Mouse (Mus musculus) cerebellum, adult 18-20 months (tissue): ENCODE measurements around the gene Rpl22.
A peak's percentile ranks its signal among the peaks of the same experiment; 100 is the strongest.

ENCODE experiments used
- DNase-seq, 2 experiments: peaks; one replicate each; pipeline ENCODE4 v3.0.0; 2021

Gene Rpl22

DNA sequence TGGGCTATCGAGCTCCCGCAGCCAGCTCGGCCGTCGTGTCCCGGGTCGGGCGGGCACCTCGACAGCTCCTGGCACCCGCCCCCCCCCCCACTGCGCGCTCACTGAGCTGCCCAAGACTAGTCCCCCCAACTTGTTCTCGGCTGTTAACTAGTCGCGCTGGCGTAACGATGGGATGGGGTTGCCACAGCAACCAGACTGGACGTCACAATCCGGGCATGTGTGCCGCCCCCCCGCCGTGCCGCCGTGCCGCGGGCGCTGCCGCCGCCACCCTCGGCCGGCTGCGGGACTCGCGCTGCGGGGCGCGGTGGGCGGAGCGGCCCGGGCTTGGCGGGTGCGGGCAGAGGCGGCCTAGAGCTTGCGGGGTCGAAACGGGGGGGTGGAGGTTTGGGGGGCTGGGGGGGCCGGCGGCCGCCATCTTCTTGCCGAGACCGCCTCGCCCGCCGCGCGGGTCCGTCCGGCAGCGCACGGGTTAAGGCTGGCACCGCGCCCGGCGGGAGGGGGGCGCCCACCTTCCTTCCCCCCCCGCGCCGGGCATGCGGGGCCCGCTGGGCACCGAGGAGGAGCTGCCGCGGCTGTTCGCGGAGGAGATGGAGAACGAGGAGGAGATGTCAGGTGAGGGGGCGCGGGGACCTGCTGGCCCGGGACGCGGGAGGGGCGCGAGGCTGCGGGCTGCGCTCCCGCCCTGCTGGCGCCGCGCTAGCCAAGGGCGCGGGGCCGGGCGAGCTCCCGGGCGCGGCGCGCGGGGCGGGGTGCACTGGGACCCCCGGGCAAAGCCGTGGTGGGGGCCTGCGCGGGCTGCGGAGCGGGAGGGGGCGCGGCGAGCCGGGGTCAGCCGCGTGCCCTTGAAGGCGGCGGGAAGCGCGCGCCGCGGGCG is 13.1 kb downstream of the Rpl22 start, which contains the start of gene Chd5:
TSS of gene Chd5 (plus strand) at position 233 of the 874 bp plus-strand sequence.
- peak; percentile 64 to 71 for DNase-seq

DNA sequence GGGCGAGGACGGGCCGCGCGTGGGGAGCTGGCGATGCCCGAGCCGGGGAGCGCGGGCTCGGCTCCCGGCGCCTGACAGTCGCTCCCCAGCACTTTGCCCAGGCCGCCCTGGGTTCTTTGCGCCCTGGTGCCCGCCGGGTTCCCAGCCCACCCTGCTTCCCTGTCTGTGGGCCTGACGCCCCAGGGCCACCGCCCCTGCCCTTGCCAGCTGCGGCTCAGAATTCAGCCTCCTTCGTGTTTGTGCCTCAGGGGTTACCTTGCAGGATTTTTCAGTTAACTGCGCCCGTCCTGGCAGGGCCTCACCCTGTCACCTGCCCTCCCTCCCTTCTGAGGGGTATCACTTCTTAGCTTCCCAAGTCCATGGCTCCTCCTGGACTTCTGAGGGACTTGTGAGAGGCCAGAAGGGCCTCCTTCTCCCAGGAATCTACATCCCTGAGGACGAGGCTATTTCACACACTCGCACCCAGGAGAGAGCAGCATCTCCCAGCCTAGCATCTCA is 13.8 kb downstream of the Rpl22 start:
- DNase-seq = peak in 1 of 2 experiments; percentile 28

DNA sequence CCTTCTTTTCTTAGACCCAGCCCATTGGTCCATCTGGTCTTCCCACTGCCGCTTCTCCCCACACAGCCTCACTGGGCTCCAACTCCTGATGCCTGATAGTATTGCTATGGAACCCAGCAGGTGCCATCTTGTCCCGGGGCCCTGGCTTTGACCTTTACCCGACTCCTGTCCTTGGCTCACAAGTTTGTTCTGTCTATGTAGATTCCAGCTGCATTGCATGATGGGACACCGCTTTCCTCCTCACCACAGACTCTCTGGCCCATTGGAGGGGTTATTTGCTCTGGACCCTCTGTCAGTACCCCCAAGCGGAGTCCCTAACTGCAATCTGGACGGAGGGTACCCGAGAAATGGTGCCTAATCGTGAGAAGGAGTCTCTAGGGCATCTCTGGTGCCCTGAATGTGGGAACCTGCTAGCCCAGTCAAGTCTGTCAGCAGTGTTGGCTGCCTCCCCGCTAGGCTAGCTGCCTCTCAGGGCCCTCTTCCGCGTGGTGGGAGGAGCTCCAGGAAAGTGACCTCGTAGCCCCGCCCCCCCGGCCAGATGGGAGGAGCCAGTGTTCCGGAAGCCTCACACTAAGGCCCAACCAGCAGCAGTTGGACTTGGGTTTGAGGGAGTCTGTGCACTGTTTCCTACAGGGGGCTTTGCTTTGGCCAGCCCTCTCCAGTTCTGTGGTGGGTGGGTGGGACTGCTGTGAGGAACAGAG is 15.2 kb downstream of the Rpl22 start:
- no peak for DNase-seq

DNA sequence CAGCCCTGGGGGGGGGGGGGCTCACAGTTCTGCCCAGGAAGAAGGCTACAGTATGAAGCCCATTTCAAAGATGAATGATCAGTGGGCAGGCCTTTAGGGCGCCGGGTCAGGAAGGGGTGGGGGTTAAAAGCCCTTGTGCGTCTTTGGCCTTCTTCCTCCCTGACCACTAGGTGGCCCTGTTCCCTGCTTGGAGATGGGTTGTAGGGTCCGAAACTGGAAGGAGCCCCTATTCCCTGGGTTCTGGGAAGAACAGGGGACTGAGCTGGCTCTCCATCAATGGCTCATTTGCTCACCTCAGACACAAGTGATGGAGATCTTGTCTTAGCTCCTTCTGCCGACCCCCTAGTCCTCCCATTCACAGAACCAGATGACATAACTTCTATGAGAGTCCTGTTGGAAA is 17.8 kb downstream of the Rpl22 start:
- peak; percentile 36 to 46 for DNase-seq

DNA sequence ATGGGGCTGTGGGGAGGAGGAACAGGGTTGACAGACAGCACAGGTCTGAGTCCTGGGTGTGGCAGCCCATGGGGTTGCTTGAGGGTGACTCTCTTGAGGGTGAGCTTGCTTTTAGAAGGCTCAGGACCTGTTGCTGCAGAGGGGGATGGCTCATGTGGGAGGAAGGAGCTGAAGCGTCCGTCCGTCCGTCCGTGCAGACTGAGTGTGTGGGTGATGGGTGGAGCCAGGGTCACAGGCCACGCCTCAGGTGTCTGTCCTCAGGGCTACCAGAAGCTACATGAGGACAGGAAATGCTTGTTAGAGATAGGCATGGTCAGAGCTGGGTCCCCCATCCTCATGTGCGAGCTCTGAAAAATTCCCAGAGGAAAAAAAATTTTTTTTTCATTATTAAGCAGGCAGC is 19.1 kb downstream of the Rpl22 start:
- no peak for DNase-seq

DNA sequence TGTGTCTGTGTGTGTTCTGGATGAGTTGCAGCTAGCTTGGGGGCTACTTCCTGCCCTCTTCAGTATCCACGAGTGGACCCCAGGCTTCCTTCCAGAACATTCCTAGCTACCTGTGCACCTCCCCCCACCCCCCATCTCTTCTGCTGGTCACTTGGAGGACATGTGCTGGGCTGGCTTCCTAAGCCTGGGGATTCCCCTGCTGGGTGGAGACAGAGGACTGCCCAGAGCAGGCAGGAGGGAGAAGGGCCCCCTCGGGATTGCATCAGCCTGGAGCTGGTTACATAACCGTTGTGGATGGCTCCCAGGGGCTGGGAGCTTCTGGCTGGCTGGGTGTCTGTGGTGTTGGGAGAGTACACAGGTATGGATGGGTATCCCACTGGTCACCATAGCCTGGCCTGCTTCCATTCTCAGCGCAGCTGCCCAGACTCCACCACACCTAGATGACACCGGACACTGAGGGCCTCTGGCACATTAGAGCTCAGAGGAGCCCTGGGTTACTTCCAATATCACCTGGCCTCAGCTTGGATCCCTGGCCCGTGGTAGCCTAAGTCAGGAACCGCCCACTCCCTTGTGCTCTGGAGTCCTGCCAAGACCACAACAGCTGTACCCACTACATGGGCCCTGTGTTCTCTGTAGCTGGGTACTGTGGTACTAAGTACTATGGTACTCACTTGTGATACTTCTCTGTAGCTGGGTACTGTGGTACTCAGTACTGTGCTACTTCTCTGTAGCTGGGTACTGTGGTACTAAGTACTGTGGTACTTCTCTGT is 19.8 kb downstream of the Rpl22 start:
- DNase-seq = peak; percentile 20 to 21

DNA sequence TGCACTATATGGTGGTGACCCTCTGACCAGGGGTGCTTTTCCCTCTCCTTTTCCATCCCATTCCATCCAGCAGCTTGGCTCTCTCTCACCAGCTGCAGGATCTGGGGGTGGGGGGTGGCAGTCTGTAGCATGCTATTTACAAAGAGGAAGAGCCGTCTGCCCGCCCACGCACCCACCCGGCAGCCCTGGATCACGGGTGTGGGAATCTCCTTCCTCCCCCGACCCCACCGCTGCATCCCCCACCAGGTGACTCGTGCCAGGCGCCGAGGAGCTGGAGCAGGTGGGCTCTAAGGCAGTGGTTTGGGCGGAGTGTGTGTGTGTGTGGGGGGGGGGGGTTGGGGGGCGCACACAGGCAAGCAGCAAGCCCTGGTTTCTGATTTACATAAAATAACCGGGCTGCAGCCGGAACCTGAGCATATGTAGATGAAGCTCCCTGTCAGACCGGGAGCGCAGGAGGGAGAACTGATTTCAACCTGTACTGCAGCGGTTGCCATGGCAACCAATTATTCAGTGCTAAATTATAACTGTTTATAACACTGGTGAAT is 24.4 kb downstream of the Rpl22 start:
- DNase-seq = no peak

DNA sequence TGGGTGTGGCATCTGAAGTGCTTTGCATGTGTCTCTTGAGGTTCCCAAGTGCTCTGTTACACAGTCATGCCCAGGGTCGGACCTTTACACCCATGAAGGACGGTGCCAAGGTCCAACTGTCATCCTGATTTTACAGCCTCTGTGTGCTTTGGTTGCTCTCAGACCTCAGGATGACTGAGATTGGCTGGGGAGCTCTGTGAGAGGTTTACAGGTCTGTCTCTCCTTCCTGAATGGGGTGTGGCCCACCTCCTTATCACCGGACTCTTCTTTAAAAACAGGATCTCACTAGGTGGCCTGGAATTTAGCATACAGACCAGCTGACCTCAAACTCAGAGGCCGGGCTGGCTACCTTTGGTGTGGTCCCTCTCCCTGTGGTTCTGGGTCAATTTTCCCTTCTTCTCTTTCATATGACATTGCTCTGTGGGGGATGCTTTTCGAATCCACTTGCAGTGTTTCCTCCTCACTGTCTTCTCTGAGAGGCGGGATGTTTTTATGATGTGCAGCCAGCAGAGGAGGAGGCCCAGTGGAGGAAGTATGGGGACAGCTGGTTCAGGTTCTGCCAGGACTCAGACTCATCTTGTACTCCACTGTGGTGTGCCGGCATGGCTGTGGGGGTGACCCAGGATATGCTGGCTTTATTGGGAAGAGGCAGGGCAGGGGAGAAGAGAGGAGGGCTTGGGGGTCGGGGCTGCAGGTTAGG is 25.3 kb downstream of the Rpl22 start:
- DNase-seq = no peak

DNA sequence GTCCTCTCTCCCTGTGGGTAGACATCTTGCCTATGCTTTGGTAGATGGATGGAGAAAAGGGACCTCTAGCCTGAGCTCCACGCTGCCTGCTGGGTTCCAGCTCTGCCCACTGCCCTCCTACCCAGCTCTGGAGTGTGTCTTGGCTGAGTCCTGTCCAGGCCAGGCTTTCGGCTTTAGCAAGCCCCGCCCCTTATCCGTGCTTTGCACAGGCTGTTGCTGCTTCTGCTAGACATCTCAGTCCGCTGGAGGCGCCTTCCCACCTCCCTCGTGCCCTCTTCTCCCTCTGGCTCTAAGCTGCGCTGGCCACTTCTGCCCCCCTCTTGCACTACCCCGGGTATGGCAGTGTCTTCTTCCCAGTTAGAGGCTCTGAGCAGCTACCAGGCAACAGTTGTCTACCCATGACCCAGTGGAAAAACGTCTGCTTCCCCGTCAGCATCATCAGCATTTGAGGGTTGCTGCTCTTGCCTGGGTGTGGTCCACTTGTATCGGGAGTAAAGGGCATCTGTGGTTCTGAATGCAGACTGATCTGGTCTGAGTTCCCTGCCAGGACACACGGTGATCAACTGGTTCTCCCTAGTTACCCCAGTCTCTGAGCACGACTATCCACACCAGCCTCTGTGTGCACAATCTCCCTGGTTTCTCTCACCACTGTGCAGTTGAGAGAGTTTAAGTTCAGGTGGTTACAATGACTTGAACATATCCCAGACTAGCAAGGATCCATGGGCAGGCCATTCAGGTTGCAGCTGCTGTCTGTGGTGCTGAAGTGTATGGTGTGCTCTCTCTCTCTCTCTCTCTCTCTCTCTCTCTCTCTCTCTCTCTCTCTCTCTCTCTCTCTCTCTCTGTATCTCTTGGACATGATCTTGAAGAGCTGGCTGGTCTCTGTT is 26.1 kb downstream of the Rpl22 start:
- no peak for DNase-seq

DNA sequence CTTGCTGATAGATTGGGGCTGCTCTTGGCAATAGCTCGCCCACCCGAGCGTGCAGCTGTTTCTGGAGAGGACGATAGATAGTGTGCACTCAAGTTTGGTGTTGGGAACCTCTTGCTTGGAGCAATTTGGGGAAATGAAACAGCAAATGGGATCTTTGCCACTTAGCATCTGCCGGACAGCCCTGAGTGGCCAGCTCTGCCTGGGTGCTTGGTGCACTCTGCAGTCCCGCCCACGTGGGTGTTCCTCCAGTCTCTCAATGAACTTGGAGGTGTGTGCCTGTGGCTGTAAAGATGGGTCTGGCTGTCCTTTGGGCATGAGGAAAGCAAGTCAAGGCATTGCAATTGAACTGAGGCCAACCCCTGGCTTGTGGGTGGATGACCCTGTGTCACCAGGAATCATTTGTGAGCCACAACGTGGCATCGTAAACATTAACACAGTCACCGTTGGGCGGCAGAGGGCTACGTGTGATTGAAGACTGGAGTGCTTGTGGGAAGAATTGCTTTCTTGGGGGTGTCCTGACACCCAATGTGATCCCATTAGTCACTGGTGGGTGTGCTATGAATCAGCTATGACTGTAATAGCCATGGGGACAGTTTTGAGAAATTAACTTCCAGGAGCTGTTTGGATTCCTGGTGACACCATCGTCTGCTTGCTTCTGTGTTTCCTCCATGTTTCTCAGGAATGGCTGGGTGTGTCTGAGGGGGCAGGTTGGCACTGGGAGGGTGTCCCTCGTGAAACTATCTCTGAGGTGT is 28.5 kb downstream of the Rpl22 start:
- no peak for DNase-seq

DNA sequence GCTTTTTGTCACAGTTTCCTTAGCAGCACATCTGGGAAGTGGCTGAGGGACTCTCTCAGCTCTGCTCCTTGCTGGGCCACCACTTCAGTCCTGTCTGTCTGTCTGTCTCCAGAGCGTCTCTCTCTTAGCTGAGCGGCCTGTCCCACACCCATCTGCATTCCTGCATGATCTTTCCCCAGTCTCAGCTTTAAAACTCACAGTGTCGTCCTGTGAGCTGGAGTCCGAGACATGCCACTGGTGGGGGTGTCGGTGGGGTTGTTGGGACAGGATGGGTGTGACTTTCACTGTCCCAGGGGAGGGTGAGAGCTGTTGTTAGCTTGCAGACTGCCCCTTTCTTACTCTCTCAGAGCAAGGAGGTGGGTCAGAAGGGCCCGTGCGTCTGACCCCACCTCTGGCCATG is 30.1 kb downstream of the Rpl22 start:
- no peak for DNase-seq

DNA sequence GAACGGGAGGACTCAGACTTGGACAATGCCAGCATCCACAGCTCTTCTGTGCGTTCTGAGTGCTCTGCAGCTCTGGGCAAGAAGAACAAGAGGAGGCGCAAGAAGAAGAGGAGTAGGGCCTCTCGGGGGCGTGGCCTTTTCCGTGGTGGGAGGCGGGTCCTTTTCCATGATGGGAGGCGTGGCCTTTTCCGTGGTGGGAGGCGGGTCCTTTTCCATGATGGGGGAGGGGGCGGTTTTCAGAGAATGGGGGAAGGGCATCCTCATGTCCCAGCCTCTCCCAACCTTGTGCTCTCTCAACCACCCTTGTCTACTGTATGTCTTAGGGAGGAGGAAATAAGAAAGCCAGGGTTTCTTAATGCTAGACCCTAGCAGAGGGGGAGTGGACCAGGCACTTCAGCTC is 34.2 kb downstream of the Rpl22 start:
- DNase-seq = no peak

DNA sequence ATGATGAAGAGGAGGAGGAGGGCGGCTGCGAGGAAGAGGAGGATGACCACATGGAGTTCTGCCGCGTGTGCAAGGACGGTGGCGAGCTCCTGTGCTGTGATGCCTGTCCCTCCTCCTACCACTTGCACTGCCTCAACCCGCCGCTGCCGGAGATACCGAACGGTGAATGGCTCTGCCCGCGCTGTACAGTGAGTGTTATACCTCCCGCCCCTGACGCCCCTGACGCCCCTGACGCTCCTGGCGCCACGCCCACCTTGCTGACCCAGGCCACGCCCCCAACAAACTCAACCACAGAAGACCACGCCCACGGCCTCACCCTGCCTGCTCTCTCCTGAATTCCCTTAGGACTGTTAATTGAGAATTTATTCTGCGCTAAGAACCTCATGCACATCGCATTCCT is 35.3 kb downstream of the Rpl22 start:
- no peak for DNase-seq

DNA sequence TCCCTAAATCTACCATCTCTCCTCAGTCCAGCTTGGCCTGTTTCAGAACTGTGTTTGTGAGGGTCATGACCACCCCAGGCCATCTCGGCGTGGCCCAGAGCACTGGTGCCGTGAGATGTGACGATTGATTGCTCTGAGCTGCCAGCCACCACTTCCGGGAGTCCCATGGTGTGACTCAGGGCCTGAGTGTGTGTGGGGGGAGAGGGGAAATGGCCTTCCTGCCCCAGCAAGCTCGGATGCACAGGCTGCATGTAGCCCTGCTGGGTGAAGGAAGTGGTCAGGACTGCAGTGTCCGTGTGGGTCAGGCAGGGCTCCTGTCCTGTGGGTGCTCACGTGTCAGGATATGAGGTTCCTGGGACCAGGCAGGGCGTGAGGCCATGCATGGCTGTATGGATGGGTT is 36.6 kb downstream of the Rpl22 start:
- DNase-seq = no peak

DNA sequence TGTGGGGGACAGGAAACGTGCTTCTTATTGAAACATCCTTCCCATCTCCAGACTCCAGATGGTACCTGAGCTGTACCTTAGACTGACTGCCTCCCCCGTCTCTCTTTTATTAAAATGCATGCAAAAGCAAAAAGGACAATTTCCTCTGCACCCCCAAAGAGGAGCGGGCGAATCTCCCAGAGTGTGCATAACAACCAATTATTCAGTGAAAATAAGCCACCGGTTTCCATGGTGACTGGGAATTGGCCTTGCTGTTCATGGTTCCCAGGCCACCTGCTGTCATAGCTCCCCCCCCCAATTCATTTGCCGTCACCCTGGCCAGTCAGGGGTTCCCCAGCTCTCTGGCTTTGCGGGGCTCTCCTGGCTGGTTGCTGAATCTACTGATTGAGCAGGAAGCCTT is 39.7 kb downstream of the Rpl22 start:
- DNase-seq = no peak

DNA sequence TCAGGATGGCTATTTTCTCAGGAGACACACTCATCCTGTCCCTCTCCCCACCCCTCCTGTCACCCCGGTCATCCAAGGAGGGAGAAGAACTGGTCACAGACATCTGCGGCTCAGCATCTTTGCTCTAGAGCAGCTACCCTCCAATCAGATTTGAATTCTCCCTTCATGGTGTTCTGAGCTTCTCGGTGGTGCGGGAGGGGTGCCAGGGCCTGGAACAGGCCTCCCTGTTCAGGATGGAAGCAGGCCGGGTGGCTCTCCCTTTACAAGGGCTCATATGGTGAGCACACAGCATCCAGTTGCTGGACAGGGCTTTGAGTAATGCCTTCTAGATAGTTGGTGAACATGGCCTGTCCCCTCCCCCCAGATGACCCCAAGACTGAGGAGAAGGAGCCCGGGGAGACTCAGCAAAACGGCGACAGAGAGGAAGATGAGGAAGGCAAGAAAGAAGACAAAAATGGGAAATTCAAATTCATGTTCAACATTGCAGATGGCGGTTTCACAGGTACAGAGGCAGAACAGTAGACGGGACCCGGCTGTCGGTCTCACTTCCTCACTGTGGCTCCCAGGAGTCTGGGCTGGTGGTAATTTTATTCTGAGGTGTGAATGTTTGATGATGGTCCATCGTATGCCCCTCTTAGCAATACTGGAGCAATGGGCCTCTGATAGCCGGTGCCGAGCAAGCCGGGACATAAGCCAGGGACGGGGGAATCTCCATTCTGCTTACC is 57.1 kb downstream of the Rpl22 start:
- DNase-seq = no peak
